Mouse (Mus musculus): ENCODE measurements around the gene Syce2.

GRCm38 (mm10) chr8:84834002-84834865 is 37.7 kb upstream of the Syce2 start:
- TF ChIP-seq CTCF (IDR thresholded peaks at IDR 0.05; ENCODE audit: insufficient read depth, low read length) (no peak), POLR2A (IDR thresholded peaks at IDR 0.05; ENCODE audit: borderline replicate concordance, extremely low read depth, low read depth, low read length) (no peak)

All from lung, adult 2 months (tissue).